Mouse (Mus musculus) myocyte (in vitro differentiated cells): ENCODE measurements at regions not wholly inside any gene's neighbourhood (a gene's known extent, or its start where the extent isn't known, plus 50 kb on each side); places are given as distances from the start of the nearest gene placed in this dataset.

Experiments
- H3K27me3 ChIP-seq: one replicate; pipeline ENCODE4 v1.6.1; 2011; ENCODE audit not compliant: control insufficient read depth, insufficient read depth, insufficient read length
- H3K36me3 ChIP-seq: one replicate; pipeline ENCODE4 v1.6.1; 2011; ENCODE audit not compliant: control insufficient read depth, insufficient read depth
- H3K4me2 ChIP-seq: one replicate; pipeline ENCODE4 v1.6.1; 2011; ENCODE audit warnings: low read depth, control low read depth
- H3K4me3 ChIP-seq: one replicate; pipeline ENCODE4 v1.5.1; 2011; ENCODE audit warnings: mild to moderate bottlenecking, control low read depth, moderate library complexity
- H3K79me2 ChIP-seq: one replicate; pipeline ENCODE4 v1.6.1; 2011; ENCODE audit not compliant: control insufficient read depth, insufficient read depth
- H3ac ChIP-seq: one replicate; pipeline ENCODE4 v1.6.1; 2011; ENCODE audit not compliant: control insufficient read depth, insufficient read length
- CEBPB ChIP-seq: IDR thresholded peaks from 2 replicates; pipeline ENCODE4 v1.6.1; 2011; ENCODE audit warnings: mild to moderate bottlenecking, moderate library complexity; ENCODE audit not compliant: poor library complexity, insufficient read depth, severe bottlenecking
- E2F4 ChIP-seq: IDR thresholded peaks from one replicate; pipeline ENCODE4 v1.6.1; 2011; ENCODE audit warnings: mild to moderate bottlenecking, control low read depth, moderate library complexity; ENCODE audit not compliant: insufficient read depth
- MAX ChIP-seq: IDR thresholded peaks from one replicate; pipeline ENCODE4 v1.6.1; 2011; ENCODE audit warnings: low read depth, mild to moderate bottlenecking, control low read depth
- MYOD1 ChIP-seq, 3 experiments: IDR thresholded peaks; one replicate each; pipeline ENCODE4 v1.6.1; 2011; ENCODE audit warnings: control low read depth in 2 of 3, low read depth in 2 of 3, mild to moderate bottlenecking in 2 of 3, moderate library complexity in 1 of 3; ENCODE audit not compliant: insufficient read length in 2 of 3, control insufficient read depth in 1 of 3
- MYOG ChIP-seq, 3 experiments: IDR thresholded peaks; one replicate each; pipeline ENCODE4 v1.6.1; 2011; ENCODE audit warnings: control low read depth in 2 of 3, low read depth in 2 of 3, mild to moderate bottlenecking in 2 of 3; ENCODE audit not compliant: insufficient read length in 2 of 3, control insufficient read depth in 1 of 3, insufficient read depth in 1 of 3
- POLR2A ChIP-seq: IDR thresholded peaks from one replicate; pipeline ENCODE4 v1.6.1; 2011; ENCODE audit warnings: low read depth, mild to moderate bottlenecking, control low read depth, moderate library complexity; ENCODE audit not compliant: insufficient read length
- POLR2AphosphoS2 ChIP-seq: IDR thresholded peaks from one replicate; pipeline ENCODE4 v1.6.1; 2011; ENCODE audit warnings: low read depth, control low read depth; ENCODE audit not compliant: insufficient read length
- REST ChIP-seq: IDR thresholded peaks from one replicate; pipeline ENCODE4 v1.6.1; 2011; ENCODE audit warnings: mild to moderate bottlenecking, control low read depth, moderate library complexity; ENCODE audit not compliant: insufficient read depth, insufficient read length
- SRF ChIP-seq: IDR thresholded peaks from one replicate; pipeline ENCODE4 v1.6.1; 2011; ENCODE audit warnings: low read depth; ENCODE audit not compliant: control insufficient read depth, insufficient read length
- TCF12 ChIP-seq: IDR thresholded peaks from one replicate; pipeline ENCODE4 v1.6.1; 2011; ENCODE audit warnings: mild to moderate bottlenecking, control low read depth; ENCODE audit not compliant: poor library complexity, insufficient read depth, severe bottlenecking
- TCF3 ChIP-seq: IDR thresholded peaks from one replicate; pipeline ENCODE4 v1.6.1; 2011; ENCODE audit warnings: low read depth, control low read depth; ENCODE audit not compliant: insufficient read length
- USF1 ChIP-seq: IDR thresholded peaks from one replicate; pipeline ENCODE4 v1.6.1; 2011; ENCODE audit warnings: low read depth, mild to moderate bottlenecking, control low read depth, moderate library complexity

- Histone ChIP-seq H3K4me3 (no peak overlapping the region), H3ac (no peak overlapping the region), H3K79me2 (no peaks in the 10 kb centered on the region), H3K4me2 (peak overlapping the region; percentile 8), H3K36me3 (no peaks in the 10 kb centered on the region), H3K27me3 (no peaks in the 10 kb centered on the region)
- no peak for TF ChIP-seq SRF
- TF ChIP-seq MYOG (IDR thresholded peaks at IDR 0.05; ENCODE audit: control insufficient read depth in 1 of 3, insufficient read depth in 1 of 3, insufficient read length in 2 of 3, low read depth in 2 of 3), result no peak
- no peak for TF ChIP-seq REST
- no peak for TF ChIP-seq POLR2AphosphoS2
- no peak for TF ChIP-seq E2F4
- no peak for TF ChIP-seq TCF12
- no peak for TF ChIP-seq POLR2A
- no peak for TF ChIP-seq USF1
- TF ChIP-seq MAX, result no peak
- TF ChIP-seq CEBPB, result no peak
Observed at GRCm38 (mm10) chr9:49873550-49873949, 74.8 kb upstream of the Ncam1 start.

GRCm38 (mm10) chr9:49851522-49851921, 52.8 kb upstream of the Ncam1 start:
- Histone ChIP-seq H3K4me2 (no peak overlapping the region), H3K4me3 (no peak overlapping the region), H3K79me2 (no peaks in the 10 kb centered on the region), H3ac (no peak overlapping the region), H3K27me3 (no peaks in the 10 kb centered on the region), H3K36me3 (no peaks in the 10 kb centered on the region)
- TF ChIP-seq CEBPB (no peak), MAX (no peak), USF1 (no peak), E2F4 (no peak), SRF (no peak), MYOG (IDR thresholded peaks at IDR 0.05; ENCODE audit: control insufficient read depth in 1 of 3, insufficient read depth in 1 of 3, insufficient read length in 2 of 3, low read depth in 2 of 3) (no peak), POLR2A (no peak), TCF3 (no peak), POLR2AphosphoS2 (no peak), MYOD1 (IDR thresholded peaks at IDR 0.05; ENCODE audit: control insufficient read depth in 1 of 3, insufficient read length in 2 of 3, low read depth in 2 of 3) (no peak), REST (no peak), TCF12 (no peak)

GRCm38 (mm10) chr9:49849442-49849841, 50.7 kb upstream of the Ncam1 start:
- H3K27me3 ChIP-seq, result no peaks in the 10 kb centered on the region
- no peaks in the 10 kb centered on the region for H3K79me2 ChIP-seq
- no peak overlapping the region for H3K4me2 ChIP-seq
- H3K4me3 ChIP-seq, result no peak overlapping the region
- H3K36me3 ChIP-seq, result no peaks in the 10 kb centered on the region
- no peak overlapping the region for H3ac ChIP-seq
- TF ChIP-seq TCF12, result no peak
- TF ChIP-seq TCF3, result no peak
- no peak for TF ChIP-seq POLR2A
- no peak for TF ChIP-seq MYOD1 (IDR thresholded peaks at IDR 0.05; ENCODE audit: control insufficient read depth in 1 of 3, insufficient read length in 2 of 3, low read depth in 2 of 3)
- TF ChIP-seq E2F4, result no peak
- no peak for TF ChIP-seq REST
- TF ChIP-seq CEBPB, result no peak
- TF ChIP-seq MYOG (IDR thresholded peaks at IDR 0.05; ENCODE audit: control insufficient read depth in 1 of 3, insufficient read depth in 1 of 3, insufficient read length in 2 of 3, low read depth in 2 of 3), result no peak
- TF ChIP-seq SRF, result no peak
- no peak for TF ChIP-seq MAX
- TF ChIP-seq POLR2AphosphoS2, result no peak
- TF ChIP-seq USF1, result no peak

GRCm38 (mm10) chr9:49848943-49849342, 50.2 kb upstream of the Ncam1 start:
- Histone ChIP-seq H3K4me3 (no peak overlapping the region), H3K4me2 (no peak overlapping the region), H3K27me3 (no peaks in the 10 kb centered on the region), H3K36me3 (no peaks in the 10 kb centered on the region), H3K79me2 (no peaks in the 10 kb centered on the region), H3ac (no peak overlapping the region)
- TF ChIP-seq MYOG (IDR thresholded peaks at IDR 0.05; ENCODE audit: control insufficient read depth in 1 of 3, insufficient read depth in 1 of 3, insufficient read length in 2 of 3, low read depth in 2 of 3), result no peak
- no peak for TF ChIP-seq MYOD1 (IDR thresholded peaks at IDR 0.05; ENCODE audit: control insufficient read depth in 1 of 3, insufficient read length in 2 of 3, low read depth in 2 of 3)
- TF ChIP-seq MAX, result no peak
- TF ChIP-seq TCF12, result no peak
- no peak for TF ChIP-seq SRF
- no peak for TF ChIP-seq POLR2AphosphoS2
- TF ChIP-seq USF1, result no peak
- TF ChIP-seq E2F4, result no peak
- no peak for TF ChIP-seq TCF3
- no peak for TF ChIP-seq REST
- TF ChIP-seq POLR2A, result no peak
- TF ChIP-seq CEBPB, result no peak
